Mouse (Mus musculus) olfactory bulb, adult 2 months (tissue): ENCODE data around the gene Slc25a3. TPM values are rescaled to one million over a fixed set of nuclear protein-coding genes. Genes with fewer than 3 reads are reported as not detected.

Experiments
- H3K27ac ChIP-seq: fragments of 200-500 bp; 2 replicates; pipeline ENCODE4 v1.5.1; 2012; ENCODE audit warnings: low read depth, low read length; ENCODE audit not compliant: insufficient read depth
- H3K4me1 ChIP-seq: fragments of 200-500 bp; 2 replicates; pipeline ENCODE4 v1.6.1; 2012; ENCODE audit warnings: low read length; ENCODE audit not compliant: control insufficient read depth, insufficient read depth
- H3K4me3 ChIP-seq: fragments of 200-500 bp; 2 replicates; pipeline ENCODE4 v1.5.1; 2012; ENCODE audit warnings: mild to moderate bottlenecking, low read depth, low read length, moderate library complexity; ENCODE audit not compliant: insufficient read depth
- CTCF ChIP-seq: fragments of 200-500 bp; IDR thresholded peaks from 2 replicates; pipeline ENCODE4 v1.5.1; 2012; ENCODE audit warnings: low read depth, mild to moderate bottlenecking, low read length, moderate library complexity; ENCODE audit not compliant: insufficient read depth
- POLR2A ChIP-seq: fragments of 200-500 bp; IDR thresholded peaks from 2 replicates; pipeline ENCODE4 v1.6.1; 2012; ENCODE audit warnings: mild to moderate bottlenecking, low read depth, low read length, moderate library complexity; ENCODE audit not compliant: insufficient read depth
- WGBS: fragments of 180-500 bp; shearing (Covaris S2); methylation state at CpG from one replicate; pipeline ENCODE4 v1.1.7; 2018; 5-methylcytosine and 5-hydroxymethylcytosine counted together
- polyA plus RNA-seq: library from polyadenylated mRNA; stranded (reverse); fragments of >200 nt; gene quantifications from 2 replicates; pipeline ENCODE4 v1.2.4, GENCODE M21; 2012; ENCODE audit warnings: low replicate concordance; ENCODE audit not compliant: missing spikeins, insufficient read depth, insufficient read length

Gene Slc25a3
- polyA plus RNA-seq, 1 experiment, result not detected

- Histone ChIP-seq H3K27ac (no peak overlapping the region), H3K4me1 (peaks cover 8% of the 10 kb centered on the region), H3K4me3 (no peak overlapping the region)
- TF ChIP-seq CTCF (no peak), POLR2A (no peak)
- 51% methylated on average over 5 of the region's 5 CpGs for WGBS
Observed at GRCm38 (mm10) chr10:91166890-91167289, 43.0 kb upstream of the Slc25a3 start.

GRCm38 (mm10) chr10:91165850-91166249, 42.0 kb upstream of the Slc25a3 start:
- TF ChIP-seq POLR2A (no peak), CTCF (no peak)
- H3K27ac ChIP-seq, result no peak overlapping the region

GRCm38 (mm10) chr10:91164491-91164890, 40.6 kb upstream of the Slc25a3 start:
- Histone ChIP-seq H3K4me1 (peaks cover 6% of the 10 kb centered on the region), H3K4me3 (no peak overlapping the region), H3K27ac (no peak overlapping the region)
- no peak for TF ChIP-seq POLR2A
- TF ChIP-seq CTCF, result no peak
- WGBS, result 58% methylated on average over 3 of the region's 3 CpGs

More at GRCm38 (mm10) chr10:91165850-91166249, 42.0 kb upstream of the Slc25a3 start:
- Histone ChIP-seq H3K4me3 (no peak overlapping the region), H3K4me1 (peaks cover 8% of the 10 kb centered on the region)

- no peak for TF ChIP-seq POLR2A
- TF ChIP-seq CTCF, result no peak
- peaks cover 2% of the 10 kb centered on the region; the same call in 1 of the 2 replicates for H3K4me1 ChIP-seq
- H3K27ac ChIP-seq, result no peak overlapping the region
- 91% methylated on average over 15 of the region's 15 CpGs for WGBS
- H3K4me3 ChIP-seq, result no peak overlapping the region
Observed at GRCm38 (mm10) chr10:91162511-91163163, 38.8 kb upstream of the Slc25a3 start.

GRCm38 (mm10) chr10:91162077-91162476, 38.2 kb upstream of the Slc25a3 start:
- WGBS, result 82% methylated on average over 11 of the region's 11 CpGs
- TF ChIP-seq CTCF, result no peak
- TF ChIP-seq POLR2A, result no peak

GRCm38 (mm10) chr10:91161006-91161405, 37.1 kb upstream of the Slc25a3 start:
- WGBS, result 75% methylated on average over 5 of the region's 5 CpGs
- Histone ChIP-seq H3K4me3 (no peak overlapping the region), H3K27ac (no peak overlapping the region), H3K4me1 (no peaks in the 10 kb centered on the region)
- TF ChIP-seq CTCF (no peak), POLR2A (no peak)

More at GRCm38 (mm10) chr10:91162077-91162476, 38.2 kb upstream of the Slc25a3 start:
- Histone ChIP-seq H3K4me3 (no peak overlapping the region), H3K4me1 (no peaks in the 10 kb centered on the region), H3K27ac (no peak overlapping the region)

GRCm38 (mm10) chr10:91158442-91158841, 34.6 kb upstream of the Slc25a3 start:
- Histone ChIP-seq H3K4me3 (no peak overlapping the region), H3K27ac (no peak overlapping the region), H3K4me1 (no peaks in the 10 kb centered on the region)
- TF ChIP-seq CTCF (no peak), POLR2A (no peak)
- 77% methylated on average over 8 of the region's 8 CpGs for WGBS

GRCm38 (mm10) chr10:91156338-91156737, 32.5 kb upstream of the Slc25a3 start:
- Histone ChIP-seq H3K27ac (no peak overlapping the region), H3K4me3 (no peak overlapping the region), H3K4me1 (0 out of 2 replicates have a peak, but pooled peaks cover 2% of the 10 kb centered on the region)
- WGBS, result 73% methylated on average over 6 of the region's 6 CpGs
- TF ChIP-seq POLR2A (no peak), CTCF (no peak)

- no peak overlapping the region for H3K27ac ChIP-seq
- 0 out of 2 replicates have a peak, but pooled peaks cover 2% of the 10 kb centered on the region for H3K4me1 ChIP-seq
- no peak overlapping the region for H3K4me3 ChIP-seq
- no peak for TF ChIP-seq CTCF
- TF ChIP-seq POLR2A, result no peak
- 87% methylated on average over 10 of the region's 10 CpGs for WGBS
Observed at GRCm38 (mm10) chr10:91153894-91154503, 30.1 kb upstream of the Slc25a3 start.

GRCm38 (mm10) chr10:91145413-91145812, 21.6 kb upstream of the Slc25a3 start:
- H3K27ac ChIP-seq, result no peak overlapping the region
- no peaks in the 10 kb centered on the region for H3K4me1 ChIP-seq
- TF ChIP-seq CTCF, result no peak
- TF ChIP-seq POLR2A, result no peak
- 96% methylated on average over 7 of the region's 7 CpGs for WGBS
- no peak overlapping the region for H3K4me3 ChIP-seq
